Mouse (Mus musculus) layer of hippocampus, postnatal 36 days (tissue): ENCODE measurements around the gene Gprc5a. TPM values are rescaled to one million over a fixed set of nuclear protein-coding genes. Genes with fewer than 3 reads are reported as not detected.

Experiments
- DNase-seq, 2 experiments: peaks; one replicate each; pipeline ENCODE4 v3.0.0; 2022
- total RNA-seq, 2 experiments: library from RNA; stranded (reverse); gene quantifications; 2 replicates each; pipeline ENCODE4 v1.2.3; 2021

The Gprc5a gene
- total RNA-seq, 2 experiments from 2014 or later, result 0.15 to 0.40 TPM

- no peak for DNase-seq
Observed at GRCm38 (mm10) chr6:135074405-135074947, 9.0 kb downstream of the Gprc5a start.

DNA sequence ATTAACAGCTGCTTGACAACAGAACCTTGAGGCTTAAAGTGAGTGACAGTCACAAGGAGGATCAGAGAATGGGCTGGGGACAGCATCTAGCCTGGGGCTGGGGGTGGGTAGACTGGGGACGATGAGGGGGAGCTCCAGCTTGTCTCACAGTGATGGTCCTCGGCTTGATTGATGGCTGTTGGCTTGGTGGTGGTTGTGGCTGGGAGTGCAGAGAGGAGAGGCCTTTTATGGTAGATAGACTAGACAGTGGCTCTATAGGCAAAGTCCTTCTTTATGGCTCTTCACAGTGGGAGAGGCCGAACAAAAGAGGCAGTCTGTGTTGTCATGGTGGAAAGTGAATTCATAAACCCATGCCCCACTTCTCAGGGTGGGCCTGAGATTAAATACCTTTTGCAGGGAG is 10.8 kb downstream of the Gprc5a start:
- DNase-seq, result no peak

GRCm38 (mm10) chr6:135078420-135078819 is 13.0 kb downstream of the Gprc5a start:
- DNase-seq, result no peak

DNA sequence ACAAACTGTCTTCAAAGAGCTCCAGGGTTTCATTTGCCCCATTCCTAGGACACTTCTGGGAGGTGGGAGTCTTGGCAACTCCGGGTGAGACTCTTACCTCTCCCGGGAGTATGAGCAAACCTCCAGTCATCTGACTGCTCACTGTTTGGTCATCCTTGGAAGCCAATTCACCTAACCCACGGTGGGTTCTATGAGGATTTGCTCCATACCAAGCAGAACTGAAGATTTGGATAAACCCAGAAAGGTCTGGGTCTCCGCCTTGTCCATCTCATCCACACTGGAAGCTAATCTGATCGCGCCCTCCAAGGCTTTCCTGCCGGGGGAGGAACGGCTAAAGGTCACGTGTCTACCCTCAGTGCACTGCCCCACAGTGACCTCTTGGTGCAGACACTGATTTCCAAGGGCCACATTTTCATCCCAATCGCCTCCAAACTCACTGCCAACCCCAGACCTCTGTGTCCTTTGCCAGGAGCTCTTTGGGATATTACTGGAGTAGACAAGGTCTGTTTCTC is 18.6 kb downstream of the Gprc5a start:
- no peak for DNase-seq

DNA sequence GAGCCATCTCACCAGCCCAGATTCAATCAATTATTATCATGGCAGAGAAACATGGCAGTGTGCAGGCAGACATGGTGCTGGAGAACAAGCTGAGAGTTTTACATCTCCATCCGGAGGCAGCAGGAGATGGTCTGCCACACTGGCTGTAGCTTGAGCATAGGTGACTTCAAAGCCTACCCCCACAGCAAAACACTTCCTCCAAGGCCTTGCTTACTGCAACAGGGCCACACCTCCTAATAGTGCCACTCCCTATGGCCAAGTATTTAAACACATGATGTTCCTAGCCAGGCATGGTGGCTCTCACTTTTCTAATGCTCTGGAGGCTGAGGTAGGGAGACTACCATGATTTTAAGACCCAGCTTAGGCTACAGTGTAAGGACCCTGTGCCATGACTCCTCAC is 20.3 kb downstream of the Gprc5a start:
- DNase-seq, result no peak

- peak; percentile 81 to 86 for DNase-seq
Observed at GRCm38 (mm10) chr6:135087721-135088451, 22.4 kb downstream of the Gprc5a start.

DNA sequence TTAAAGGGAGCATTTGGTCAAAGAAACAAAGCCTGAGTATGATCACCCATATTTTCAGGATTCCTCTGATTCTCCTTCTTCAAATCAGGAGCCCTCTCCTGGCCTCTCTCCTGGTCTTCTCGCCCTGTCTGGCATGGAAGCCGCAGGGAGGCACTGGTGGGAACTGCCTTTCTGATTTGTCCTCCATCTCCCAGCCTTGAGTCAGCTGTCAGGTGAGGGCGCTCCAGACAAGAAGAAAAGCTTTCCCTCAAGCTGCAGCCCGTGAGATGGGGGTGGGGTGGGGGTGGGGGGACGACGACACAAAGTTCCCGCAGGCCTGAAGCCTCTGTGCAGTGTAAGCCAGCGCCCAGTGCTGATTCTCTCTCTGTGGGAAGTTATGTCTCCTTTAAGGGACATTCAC is 24.3 kb downstream of the Gprc5a start:
- DNase-seq, result peak; percentile 23 to 53

GRCm38 (mm10) chr6:135090661-135091060 is 25.2 kb downstream of the Gprc5a start:
- no peak for DNase-seq

DNA sequence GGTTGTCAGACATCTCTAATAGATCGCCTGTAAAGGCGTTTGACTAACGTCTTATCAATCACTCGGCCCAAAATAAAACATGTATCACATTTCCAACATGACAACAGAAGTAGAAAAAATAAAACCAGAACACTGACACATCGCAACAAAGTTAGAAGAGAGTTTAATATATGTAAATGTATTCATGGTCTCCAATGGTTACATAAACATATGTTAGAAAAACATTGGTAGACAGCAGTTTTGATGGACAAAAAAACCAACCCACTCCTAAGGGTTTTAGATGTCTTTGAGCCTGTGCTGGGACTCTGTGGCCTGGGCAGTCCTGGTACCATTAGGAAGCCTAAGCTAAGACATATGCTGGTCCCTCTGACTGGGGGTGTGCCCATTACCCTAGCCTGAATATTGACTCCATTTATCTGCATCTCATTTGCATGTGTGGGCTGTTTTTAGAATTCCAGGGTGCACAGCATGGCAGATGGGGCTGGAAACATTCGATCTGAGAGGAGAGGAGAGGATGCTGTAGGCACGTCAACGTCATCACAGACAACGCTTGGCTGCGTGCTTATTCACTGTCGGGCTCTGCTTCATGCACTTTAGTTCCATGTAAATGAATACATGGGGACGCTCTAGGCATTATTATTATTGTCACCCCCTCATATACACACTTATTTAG is 27.5 kb downstream of the Gprc5a start:
- DNase-seq, result peak; percentile 57 to 70

GRCm38 (mm10) chr6:135100787-135101472 is 35.5 kb downstream of the Gprc5a start:
- no peak for DNase-seq

DNA sequence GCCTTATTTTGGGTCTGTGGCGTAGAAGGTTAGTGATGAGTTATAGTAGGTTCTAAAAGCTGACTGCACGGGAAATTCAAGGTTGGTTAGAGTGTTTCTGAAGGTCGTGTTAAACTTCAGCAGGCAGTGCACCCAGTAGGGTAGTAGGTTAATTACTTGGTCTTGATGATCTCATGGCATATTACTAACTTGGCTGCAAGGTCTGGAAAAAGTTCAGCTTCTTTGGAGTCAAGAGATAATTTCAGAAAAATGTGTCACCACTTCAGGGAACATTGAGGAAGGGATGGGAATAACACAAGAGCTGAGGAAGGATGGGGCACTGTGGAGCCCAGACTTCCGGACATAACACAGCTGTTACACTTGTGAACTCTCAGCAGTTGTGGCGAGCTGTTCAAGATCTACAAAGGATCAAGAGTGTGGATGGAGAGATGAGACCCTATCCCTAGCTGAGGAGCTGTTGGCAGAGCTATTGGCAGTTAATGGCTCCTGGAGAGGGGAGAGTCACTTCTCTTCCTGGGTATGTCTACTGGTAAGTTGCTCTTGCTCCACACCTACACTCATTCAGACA is 37.4 kb downstream of the Gprc5a start:
- no peak for DNase-seq

DNA sequence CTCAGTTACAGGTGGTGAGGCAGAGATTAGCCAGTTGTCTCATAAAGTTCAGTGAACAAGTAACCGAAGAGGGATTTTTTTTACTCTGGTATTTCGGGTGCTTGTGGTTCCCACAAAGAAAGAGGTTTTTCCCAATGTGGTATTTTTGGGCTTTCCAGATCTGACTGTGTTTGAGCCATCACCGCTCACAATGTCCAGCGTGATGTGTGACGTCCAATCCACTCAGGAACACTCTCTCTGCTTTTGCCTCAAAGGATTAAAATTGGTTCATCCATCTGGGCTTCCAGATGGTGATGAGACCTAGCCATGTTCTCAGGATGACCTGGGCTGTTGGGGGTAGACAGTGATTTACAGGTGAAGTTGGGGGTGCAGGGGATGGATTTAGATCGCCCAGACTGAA is 41.6 kb downstream of the Gprc5a start:
- no peak for DNase-seq

DNA sequence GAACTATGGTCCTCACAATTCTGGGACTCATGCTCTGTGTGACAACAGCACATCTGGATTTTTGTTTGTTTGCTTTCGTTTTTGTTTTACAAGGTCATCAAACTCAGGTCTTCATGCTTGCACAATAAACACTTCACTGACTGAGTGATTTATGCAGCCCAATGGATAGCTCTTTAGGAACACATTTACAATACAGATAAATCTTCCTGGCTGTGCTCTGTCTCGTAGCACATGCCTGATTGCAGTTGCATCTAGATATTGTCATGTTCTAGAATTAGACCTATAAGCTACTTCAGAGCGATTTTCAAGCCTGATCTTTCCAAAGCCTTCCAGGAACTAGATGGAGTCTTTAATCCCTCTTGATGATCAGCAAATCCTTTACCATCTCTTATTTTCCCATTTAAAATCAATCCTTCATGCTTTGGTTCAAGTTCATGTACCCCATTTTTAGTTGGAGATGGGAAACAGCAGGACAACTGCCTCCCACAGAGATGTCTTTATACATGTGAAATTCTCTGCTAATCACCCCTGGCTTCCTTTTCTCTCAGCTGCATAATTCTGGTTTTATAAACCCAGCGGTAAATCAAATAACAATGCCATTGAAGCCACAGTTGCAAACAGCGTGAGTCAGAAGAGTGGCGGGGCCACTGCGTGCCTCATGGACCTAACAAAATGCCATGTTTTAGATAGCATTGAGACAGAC is 47.1 kb downstream of the Gprc5a start:
- DNase-seq, result no peak

DNA sequence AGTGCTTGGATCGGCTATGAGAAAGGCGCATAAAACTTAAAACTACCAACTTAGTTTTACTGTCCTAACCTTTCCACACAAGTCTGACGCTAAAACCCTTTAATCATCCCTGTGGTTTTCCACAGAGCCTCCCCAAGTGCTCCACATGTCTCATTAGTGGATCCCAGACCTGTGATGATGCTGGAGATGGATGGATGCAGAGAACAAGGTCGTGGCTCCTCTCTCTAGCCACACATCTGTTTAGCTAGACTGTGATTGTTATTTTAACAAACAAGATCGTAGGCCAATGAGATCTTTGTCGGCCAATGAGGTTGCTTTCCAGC is 47.6 kb downstream of the Gprc5a start:
- no peak for DNase-seq

DNA sequence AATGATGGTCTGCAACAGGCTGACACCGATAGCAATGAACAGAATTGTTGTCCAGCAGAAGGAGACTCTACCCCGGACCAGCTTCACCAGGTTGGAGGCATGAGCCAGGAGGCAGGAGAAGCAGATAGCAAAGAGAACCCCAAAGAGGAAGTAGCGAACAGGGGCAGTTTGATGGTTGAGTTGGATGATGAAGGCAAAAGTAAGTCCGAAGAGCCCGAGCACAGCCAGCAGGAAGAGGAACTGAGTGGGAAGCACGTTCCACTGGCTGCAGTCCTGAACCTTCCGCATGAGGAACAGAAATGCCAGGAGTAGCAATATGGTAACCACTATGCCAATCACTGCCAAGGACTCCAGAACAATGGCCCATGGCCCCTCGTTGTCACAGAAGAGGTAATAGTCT is 51.0 kb downstream of the Gprc5a start:
- no peak for DNase-seq

DNA sequence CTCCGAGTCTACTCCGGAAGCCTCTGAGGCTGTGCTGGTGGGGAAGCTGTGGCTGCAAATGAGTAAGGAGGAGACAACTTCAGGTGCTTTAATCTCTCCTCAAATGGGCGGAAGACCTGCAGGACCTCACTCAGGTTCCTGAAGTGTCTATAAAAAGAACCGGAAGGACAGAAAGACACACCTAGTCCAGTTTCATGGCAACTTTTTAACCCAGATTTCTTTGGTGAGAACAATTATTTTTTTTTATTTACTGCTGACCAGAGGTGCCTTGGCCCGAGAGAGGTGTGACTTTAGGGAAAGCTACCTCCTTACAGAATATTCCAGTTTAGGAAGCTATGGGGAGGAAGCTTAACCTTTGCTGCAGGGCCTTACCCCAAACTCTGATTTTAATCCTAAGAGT is 52.7 kb downstream of the Gprc5a start, which contains the start of gene Gprc5d:
Gprc5d (minus strand) TSS at position 101 of the 400 bp plus-strand sequence.
- DNase-seq, result no peak

DNA sequence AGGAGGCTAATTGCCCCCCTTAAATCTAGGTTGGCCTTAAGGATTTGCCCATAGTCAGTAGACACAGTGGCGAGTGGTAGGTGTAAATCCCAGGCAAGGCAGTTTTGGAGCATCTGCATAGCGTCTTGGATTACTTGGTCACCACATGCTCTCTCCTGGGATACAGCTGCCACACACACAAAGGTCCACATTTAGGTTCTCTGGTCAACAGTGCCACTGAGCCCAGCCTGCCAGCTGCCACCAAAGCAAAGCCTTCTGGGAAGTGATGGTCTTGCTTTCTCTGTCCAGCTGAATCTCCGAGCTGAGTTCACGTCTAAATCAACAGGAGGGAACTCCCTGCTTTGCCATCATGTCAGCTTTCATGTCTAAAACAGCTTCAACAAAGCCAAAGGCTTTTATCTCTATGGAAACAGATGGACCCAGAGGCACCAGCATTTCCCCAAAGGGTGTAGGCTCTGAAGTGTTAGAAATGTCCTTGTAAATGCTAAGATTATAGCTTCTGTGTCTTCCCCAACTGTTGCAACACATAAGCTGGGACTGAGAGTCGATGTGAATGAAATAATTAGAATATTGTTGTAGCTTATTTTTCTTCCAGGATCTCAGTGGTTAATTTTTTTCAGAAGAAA is 59.4 kb downstream of the Gprc5a start:
- no peak for DNase-seq

- DNase-seq, result no peak
Observed at GRCm38 (mm10) chr6:135133086-135133485, 67.6 kb downstream of the Gprc5a start.

DNA sequence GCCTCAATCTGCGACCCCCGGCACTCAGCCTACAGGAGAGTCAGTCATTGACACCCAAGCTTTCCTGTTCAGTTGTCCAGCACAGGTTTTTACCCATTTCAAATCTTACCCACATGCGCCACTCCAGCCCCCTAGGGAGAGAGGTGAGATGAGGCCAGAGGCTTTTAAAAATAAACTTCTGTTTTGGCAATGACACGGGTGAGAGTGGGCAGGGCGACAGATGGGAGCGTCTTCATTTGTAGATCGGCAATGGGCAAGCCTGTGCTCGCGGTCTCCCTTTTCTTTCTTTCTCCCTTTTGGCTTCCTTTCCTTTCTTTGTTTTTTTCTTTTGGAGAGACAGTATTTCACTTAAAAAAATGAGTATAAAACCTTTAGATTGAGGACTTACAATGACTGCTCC is 68.0 kb downstream of the Gprc5a start:
- DNase-seq, result no peak
